Mouse (Mus musculus): ENCODE data around the gene Rasgef1c.
A peak's percentile ranks its signal among the peaks of the same experiment; 100 is the strongest.

Gene Rasgef1c

GRCm38 (mm10) chr11:49923539-49923938 is 21.9 kb downstream of the Rasgef1c start:
- no peak for DNase-seq (ENCODE audit: low read depth in 1 of 2, low spot score in 2 of 2)

- DNase-seq (ENCODE audit: low read depth in 1 of 2, low spot score in 2 of 2), result no peak
Measured at GRCm38 (mm10) chr11:49926183-49926582, 24.5 kb downstream of the Rasgef1c start.

GRCm38 (mm10) chr11:49927169-49927568 is 25.5 kb downstream of the Rasgef1c start:
- DNase-seq (ENCODE audit: low read depth in 1 of 2, low spot score in 2 of 2), result no peak

DNA sequence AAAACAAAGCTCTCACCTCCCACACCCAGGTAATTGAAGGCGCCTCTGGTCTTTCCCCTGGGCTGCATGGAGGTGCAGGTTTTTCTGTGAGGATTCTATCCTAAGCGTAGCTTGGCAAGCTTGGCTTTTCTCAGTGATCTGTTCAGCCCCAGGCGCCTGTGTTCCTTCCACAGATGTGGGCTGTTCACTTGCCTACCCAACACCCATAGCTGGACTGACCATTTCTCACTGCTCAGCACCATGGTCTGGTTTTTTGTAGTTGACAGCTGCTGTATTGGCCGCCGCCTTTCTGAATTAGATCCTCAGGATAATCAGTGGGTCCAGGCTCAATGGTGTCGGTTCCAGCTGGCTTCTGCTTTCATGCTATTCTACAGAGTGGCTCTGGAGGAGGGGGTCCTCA is 26.0 kb downstream of the Rasgef1c start:
- no peak for DNase-seq (ENCODE audit: low read depth in 1 of 2, low spot score in 2 of 2)

- no peak for DNase-seq (ENCODE audit: low read depth in 1 of 2, low spot score in 2 of 2)
Measured at GRCm38 (mm10) chr11:49931037-49931625, 29.5 kb downstream of the Rasgef1c start.

- no peak for DNase-seq (ENCODE audit: low read depth in 1 of 2, low spot score in 2 of 2)
Measured at GRCm38 (mm10) chr11:49931853-49932252, 30.2 kb downstream of the Rasgef1c start.

DNA sequence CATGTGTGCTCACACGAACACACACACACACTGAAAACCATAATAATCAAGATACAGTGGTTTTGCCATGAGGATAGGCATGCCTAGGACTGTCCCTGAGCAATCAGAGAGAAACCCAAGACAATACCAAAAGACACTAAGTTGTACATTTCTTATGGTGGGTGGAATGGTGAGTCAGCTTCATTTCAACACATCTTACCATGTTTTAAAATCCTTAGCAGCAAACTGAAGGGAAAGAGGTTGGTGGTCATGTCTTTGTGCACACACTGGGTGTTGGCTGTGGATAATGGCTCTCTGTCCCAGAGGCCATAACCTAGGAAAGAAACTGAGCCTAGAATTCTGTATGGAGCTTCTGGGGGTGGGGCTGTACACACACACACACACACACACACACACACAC is 32.2 kb downstream of the Rasgef1c start:
- DNase-seq (ENCODE audit: low read depth in 1 of 2, low spot score in 2 of 2), result no peak

DNA sequence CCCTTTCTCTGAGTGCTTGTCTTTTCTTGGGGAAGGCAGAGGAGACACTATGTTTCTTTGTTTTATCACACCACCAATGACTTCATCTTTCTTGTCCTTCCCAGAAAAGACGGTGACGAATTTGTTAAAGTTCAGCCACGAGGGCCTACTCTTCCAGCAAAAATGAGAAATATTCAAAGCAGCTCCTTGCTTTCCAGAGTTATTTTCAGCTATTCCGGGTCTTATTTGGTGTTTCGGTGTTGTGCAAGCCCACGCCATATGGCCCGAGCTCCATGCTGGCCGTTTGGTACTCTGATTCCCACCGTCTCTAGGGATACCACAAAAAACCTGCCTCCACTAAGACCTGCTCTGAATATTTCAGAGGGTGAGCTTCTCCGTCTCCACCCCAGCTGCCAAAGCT is 32.7 kb downstream of the Rasgef1c start:
- DNase-seq (ENCODE audit: low read depth in 1 of 2, low spot score in 2 of 2), result no peak

DNA sequence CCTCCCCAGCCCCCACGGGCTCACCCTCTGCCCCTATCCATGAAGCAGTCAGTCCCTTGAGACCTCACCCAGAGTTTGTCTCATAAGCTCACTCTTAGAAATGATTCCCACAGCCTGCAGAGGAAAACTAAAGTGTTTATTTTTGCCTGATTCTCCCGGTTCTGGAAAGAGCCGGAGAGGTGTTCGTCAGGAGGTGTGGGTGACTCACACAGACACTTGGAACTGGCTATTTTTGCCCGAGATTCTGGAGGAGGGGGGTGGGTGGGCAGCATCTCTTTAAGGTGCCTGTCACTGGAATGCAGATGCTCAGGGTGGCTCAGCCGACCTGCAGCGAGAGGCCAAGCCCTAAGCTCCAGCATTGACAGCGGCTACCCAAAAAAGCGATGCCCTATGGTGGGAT is 34.8 kb downstream of the Rasgef1c start:
- no peak for DNase-seq (ENCODE audit: low read depth in 1 of 2, low spot score in 2 of 2)

DNA sequence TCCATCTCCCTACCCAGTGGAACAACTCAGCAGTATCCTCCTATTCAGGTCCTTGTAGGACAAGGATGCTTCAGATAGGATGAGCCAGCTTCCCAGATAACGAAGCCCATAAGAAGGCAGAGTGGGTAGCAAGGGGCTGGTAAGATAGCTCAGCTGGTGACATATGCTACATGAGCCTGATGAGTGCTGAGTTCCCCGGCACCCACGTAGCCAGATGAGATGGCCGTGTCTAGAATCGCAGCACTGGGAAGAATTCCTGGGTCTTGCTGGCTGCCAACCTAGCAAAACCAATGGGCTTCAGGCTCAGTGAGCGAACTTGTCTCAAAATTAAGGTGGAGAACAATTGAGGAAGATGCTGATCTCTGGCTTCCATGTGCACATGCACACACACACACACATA is 36.1 kb downstream of the Rasgef1c start:
- no peak for DNase-seq (ENCODE audit: low read depth in 1 of 2, low spot score in 2 of 2)

- no peak for DNase-seq (ENCODE audit: low read depth in 1 of 2, low spot score in 2 of 2)
Measured at GRCm38 (mm10) chr11:49938258-49939164, 36.9 kb downstream of the Rasgef1c start.

DNA sequence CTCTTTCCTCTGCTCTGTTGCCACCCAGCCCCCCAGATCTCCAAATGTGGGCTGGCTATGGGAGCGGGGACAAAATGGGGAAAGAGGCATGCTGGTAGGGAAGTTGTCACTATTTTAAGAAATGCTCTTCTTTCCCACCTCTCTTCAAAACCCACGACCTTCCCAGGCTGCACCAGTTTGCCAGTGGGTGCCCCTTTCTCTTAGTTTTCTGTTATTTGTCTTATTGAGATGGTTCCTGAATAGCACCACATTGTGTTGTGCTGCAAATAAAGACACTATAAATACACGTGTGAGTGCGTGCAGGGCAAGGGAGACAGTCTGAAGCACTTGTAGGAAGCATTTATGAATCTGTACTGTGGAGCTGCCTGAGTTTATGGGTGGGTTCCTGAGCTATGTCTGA is 41.2 kb downstream of the Rasgef1c start:
- DNase-seq (ENCODE audit: low read depth in 1 of 2, low spot score in 2 of 2), result no peak

DNA sequence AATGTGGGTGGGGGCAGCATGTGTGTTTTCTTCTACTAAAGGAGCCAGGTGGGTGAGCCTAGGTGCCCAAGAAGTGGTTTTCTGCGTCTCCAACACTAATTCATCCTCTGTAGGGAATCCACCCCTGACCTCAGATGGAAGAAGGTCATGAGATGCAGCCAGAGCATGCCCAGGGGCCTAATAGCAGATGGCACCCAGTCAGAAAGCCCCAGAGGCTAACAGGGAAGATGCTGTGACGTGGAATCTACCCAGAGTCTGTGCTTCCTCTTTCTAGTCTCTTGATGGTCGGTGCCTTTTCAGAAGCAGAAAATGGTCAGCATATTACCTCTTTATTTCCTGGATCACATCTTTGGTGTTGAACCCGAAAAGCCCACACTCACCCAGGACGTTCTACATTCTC is 42.3 kb downstream of the Rasgef1c start:
- no peak for DNase-seq (ENCODE audit: low read depth in 1 of 2, low spot score in 2 of 2)

DNA sequence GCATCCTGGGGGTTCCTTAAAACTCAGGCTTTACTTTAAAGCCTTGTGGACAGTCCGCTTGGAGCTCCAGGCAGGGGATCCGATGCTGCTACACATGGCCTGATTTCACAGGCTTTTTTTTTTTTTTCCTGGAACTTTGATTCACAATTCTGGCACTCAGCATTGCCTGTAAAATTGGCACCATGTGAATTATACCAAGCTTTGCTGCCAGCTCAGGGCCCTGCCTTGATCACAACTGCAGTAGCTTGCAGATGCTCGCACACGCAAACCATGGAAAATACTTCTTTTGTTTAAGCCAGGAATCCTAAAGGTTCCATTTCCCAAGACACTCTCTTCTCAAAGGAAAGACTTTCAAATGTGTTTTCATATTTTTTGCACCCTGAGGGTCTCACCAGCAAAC is 44.1 kb downstream of the Rasgef1c start:
- DNase-seq (ENCODE audit: low read depth in 1 of 2, low spot score in 2 of 2), result no peak

DNA sequence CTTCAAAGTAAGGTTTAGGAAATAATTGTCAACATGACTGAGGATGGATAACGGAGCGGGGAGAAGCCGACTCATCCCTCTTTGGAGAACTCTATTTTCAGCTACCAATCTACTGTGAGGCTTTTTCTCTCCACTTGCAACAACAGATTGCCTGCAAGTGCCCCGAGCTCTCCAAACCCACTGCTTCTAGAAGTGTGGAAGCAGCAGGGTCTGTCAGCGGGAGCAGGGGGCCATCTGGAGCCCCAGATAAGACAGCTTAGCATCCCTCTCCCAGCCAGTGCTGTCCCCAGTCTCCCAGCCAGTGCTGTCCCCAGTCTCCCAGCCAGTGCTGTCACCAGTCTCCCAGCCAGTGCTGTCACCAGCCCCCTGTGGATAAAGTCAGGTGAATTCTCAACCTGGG is 48.2 kb downstream of the Rasgef1c start:
- no peak for DNase-seq (ENCODE audit: low read depth in 1 of 2, low spot score in 2 of 2)

- DNase-seq (ENCODE audit: low read depth in 1 of 2, low spot score in 2 of 2), result no peak
Measured at GRCm38 (mm10) chr11:49953616-49954015, 52.0 kb downstream of the Rasgef1c start.

- DNase-seq (ENCODE audit: low read depth in 1 of 2, low spot score in 2 of 2), result peak in 1 of 2 experiments; percentile 26
Measured at GRCm38 (mm10) chr11:49955577-49956261, 54.1 kb downstream of the Rasgef1c start.

GRCm38 (mm10) chr11:49958017-49958416 is 56.4 kb downstream of the Rasgef1c start:
- DNase-seq (ENCODE audit: low read depth in 1 of 2, low spot score in 2 of 2), result no peak

DNA sequence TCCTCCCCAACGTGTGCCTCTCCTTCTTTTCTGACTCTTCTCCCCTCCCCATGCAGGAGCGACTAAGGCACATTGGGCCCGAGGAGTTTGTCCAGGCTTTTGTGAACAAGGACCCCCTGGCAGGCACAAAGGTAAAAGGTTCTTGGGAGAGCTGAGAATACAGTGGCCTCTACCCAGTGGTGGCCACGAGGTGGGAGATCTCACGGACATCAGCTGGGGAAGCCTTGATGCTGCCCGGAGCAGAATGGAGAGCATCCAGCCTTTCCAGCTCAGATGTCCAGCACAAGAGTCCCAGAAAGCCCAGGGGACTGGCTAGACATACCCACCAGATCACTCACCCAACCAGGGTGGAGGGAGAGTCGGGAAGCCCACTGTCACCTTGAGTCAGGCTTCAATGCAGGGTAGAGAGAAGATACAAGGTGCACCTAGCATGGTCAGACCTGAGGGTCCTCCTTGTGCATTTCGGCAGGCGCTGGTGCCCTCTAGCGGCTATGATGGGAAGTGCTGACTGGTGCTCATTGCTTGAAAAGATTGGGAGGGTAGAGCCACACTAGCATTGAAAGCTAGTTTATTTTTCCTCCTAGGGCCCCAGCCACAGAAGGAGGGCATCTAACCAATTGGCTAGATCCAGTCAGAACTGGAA is 59.6 kb downstream of the Rasgef1c start:
- peak in 1 of 2 experiments; percentile 37 for DNase-seq (ENCODE audit: low read depth in 1 of 2, low spot score in 2 of 2)

- DNase-seq (ENCODE audit: low read depth in 1 of 2, low spot score in 2 of 2), result no peak
Measured at GRCm38 (mm10) chr11:49965320-49965719, 63.7 kb downstream of the Rasgef1c start.

DNA sequence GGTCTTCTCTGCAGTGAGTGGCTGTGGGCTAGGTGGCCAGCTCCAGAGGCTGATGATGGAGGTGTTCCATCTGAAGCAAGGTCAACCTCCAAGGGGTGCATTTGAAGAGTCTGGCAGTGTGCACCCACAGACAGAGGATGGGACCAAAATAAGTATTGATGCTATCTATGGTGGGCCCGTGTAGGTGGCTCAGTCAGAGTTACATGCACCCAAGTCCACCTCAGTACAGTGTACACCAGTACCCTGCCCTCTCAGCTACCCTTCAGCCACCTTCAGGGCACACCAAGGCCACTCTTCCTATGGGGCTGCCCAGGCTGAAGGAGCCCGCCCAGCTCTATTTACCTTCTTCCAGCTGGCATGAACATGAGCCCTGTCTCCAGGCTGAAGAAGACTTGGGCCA is 68.1 kb downstream of the Rasgef1c start:
- DNase-seq (ENCODE audit: low read depth in 1 of 2, low spot score in 2 of 2), result no peak
